Mouse (Mus musculus): ENCODE results near the gene Rundc3a. TPM values are rescaled to one million over a fixed set of nuclear protein-coding genes. Genes with fewer than 3 reads are reported as not detected.
"Not testable (repeated sequence)": the region's sequence is repeated elsewhere in the genome, so short reads cannot be mapped to it uniquely, and the experiment has no call there.

Rundc3a gene
- total RNA-seq (2021) = 100 to 1,000 TPM; 261 to 262 TPM

DNA sequence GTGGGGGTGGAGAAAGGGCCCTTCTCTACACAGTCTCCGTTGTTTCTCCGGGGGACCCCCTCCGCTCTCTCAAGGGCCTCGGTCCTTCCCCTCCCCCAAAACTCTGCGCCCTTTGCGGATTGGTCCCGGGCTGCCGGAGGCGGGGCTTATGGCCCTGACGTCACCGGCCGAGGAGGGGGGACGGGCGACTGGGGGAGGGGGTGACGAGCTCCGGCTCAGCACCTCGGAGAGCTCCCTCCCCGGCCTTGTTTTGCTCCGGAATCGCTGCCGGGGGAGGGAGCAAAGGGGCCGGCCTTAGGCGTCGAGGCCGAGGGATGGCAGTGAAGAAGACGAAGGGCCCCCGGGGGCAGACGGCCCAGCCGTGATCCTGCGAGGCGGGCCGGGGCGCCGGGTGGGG lies at the start of gene Rundc3a:
Gene Rundc3a, plus strand, starts transcription at position 166 of the 397 bp plus-strand sequence.
- DNase-seq = peak; percentile 98
- intact Hi-C loops (cut with DNase I) = no loop called here

DNA sequence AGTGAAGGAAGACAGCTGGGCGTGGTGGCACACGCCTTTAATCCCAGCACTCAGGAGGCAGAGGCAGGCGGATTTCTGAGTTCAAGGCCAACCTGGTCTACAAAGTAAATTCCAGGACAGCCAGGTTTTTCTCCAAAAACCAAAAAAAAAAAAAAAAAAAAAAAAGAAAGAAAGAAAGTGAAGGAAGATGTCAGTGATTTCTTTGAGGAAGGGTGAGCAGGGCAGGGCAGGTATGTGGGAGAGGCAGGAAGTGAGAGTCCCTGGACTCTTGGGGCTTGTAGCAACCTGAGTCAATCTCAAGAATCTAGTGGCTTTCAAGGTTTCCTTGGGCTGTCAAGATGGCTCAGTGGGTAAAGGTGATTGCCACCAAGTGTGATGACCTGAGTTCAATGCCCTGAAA lies 48.7 kb upstream of the Rundc3a start:
- DNase-seq = no peak
- intact Hi-C loops (cut with DNase I) = no loop called here

DNA sequence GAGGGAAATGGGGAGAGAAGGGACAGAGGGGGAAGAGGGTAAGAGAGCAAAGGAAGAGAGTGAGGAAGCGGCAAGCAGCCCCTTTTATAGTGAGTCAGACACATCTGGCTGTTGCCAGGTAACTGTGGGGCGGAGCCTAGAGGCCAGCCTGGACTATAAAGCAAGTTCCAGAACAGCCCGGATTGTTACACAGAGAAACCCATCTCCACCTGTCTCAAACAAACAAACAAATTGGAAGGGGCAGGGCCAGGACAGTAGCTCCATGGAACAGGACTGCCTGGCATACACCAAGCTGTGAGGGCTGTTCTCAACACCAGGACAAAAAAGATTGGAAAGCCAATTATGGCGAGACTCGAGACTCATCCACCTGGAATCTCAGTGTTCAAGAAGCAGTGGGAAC lies 46.3 kb upstream of the Rundc3a start:
- intact Hi-C loops (cut with DNase I) = loop anchor here (5.0 kb wide), 1 partner anchor 35 kb away; no protein-coding TSS in a partner anchor
- DNase-seq = no peak

DNA sequence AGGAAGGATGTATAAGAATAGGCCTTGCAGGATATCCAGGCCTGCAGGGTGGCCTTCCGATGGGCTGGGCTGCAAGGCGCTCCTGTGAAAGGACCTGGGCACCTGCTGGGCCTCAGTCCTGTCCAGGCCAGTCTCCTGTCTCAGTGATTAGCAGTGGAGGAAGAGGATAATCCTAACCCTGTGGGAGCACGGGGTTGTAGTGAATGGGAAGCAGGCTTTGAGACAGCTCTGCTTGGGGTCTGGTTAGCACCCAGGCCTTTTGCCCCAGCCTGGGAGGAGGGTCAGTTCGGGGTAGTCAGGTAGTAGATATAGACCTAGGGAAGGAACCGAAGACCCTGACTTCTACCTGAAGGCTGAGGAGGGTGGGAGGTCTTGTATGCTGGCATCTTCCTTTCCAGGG lies 45.5 kb upstream of the Rundc3a start:
- intact Hi-C loops (cut with DNase I) = loop anchor here (5.0 kb wide), 1 partner anchor 35 kb away; no protein-coding TSS in a partner anchor
- no peak for DNase-seq

DNA sequence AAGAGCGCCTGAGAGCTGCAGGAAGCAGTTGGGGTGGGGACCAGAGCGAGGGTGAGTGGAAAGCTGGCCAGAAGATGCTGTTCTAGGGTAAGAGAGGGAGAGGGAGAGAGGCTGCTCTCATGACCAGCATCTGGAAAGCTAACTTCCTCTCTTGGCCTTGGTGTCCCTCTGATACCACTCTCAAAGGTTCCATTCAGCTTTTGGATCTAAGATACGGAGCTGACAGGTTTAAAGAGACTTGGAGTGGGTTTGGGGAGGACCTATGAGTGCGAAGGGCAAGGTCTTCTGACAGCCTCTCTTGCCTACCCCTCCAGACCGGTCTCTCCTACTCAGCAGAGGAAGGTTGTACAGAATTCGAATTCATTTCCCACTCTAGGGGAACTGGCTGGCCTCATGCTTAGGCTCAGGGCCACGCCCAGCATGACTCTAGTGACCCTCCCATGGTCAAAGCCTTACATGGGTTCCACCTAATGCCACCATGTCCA lies 45.1 kb upstream of the Rundc3a start:
- DNase-seq = no peak
- intact Hi-C loops (cut with DNase I) = loop anchor here (5.0 kb wide), 1 partner anchor 34 kb away; no protein-coding TSS in a partner anchor

DNA sequence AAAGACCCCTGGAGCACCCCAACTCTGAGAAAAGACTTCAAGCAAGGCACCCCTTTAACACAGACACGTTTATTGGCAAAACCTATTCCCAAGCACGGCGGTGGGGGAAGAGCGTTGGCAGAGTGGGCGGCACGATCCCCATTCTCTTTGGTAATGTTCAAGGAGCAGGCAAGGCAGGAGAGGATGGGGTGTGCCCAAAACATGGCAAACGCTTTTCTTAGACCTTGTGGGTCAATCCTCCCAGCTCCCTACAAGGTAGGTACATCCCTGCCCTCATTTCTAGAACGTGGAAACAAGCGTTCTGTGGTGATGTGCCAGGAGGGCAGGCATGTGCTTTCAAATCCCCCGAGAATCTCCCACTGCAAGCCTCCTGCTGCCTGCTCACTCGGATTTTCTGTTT lies 44.4 kb upstream of the Rundc3a start:
- intact Hi-C loops (cut with DNase I) = loop anchor here (5.0 kb wide), 1 partner anchor 34 kb away; no protein-coding TSS in a partner anchor
- no peak for DNase-seq

DNA sequence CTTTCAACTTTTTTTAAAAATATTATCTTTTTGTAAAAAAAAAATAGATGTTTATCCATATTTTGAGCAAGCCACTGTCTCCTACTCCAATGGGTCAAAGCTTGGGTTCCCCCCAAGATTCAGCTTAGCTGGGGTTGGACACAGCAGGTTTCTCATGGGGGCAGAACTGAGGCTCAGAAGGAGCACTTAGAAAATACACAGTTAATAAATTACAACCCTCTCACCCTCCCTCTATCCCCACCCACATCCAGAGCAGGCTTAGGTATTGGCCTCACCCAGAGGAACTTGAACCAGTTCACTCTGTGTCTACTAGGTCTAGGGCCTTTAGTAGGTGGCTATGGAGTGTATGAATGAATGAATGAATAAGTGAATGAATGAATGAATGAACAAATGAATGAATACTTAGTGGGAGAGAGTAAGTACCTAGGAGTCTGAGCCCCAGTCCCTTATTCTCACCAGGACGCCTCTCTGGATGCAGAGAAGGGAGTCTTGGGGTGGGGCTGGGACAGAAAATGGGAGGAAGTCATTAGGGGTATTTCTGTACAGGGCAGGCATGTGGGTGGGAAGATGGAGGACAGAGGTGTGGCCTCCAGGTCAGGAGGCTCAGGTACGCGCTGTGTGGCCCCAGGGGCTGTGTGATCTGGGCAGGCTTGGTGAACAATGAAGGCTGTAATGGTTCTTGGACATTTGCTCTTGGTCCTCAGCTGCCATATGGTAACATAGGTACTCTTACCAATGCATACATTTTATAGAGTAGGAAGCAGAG lies 43.8 kb upstream of the Rundc3a start:
- intact Hi-C loops (cut with DNase I) = loop anchor here (5.0 kb wide), 1 partner anchor 33 kb away; no protein-coding TSS in a partner anchor
- DNase-seq = no peak

DNA sequence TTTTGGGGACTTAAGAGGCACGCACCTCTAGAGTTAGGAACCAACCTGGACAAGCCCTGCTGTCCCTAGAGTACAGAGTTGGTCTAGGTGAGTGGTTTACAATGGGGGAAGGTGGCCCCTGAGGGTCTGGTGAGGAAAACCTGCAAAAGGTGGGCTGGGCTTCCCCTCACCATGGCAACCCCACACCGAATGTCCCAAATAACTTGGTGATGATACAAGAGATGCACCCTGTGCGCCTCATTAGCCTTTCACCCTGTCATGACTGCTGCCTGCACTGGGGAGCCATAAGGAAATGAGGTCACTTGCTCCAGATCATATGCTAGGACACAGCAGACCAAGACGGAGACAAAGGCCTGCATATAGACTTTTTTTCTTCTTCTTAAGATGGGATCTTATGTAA lies 42.8 kb upstream of the Rundc3a start:
- no peak for DNase-seq
- intact Hi-C loops (cut with DNase I) = no loop called here

DNA sequence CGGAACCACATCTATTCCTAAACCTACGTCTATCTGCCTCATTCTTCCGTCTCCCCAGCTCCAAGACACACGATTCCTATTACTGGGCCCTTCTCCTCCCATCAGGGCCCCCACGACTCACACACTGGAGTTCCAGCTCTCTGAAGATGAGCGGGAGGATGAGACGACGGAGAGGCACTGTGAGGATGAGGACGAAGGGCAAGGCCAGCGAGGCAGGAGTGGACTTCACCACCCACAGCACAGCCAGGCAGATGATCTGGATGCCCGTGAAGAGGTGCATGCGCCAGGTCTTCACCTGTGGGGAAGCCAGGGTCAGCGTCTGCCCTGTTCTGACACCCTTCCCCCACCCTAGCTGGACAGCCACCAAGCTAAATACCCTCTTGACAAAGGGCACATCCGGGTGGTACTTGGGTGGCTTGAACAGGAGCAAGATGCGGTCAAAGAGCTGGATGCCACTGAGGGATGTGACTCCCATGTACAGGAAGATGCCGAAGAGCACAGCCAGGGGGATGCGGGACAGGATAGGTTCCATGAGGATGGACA lies 42.2 kb upstream of the Rundc3a start:
- intact Hi-C loops (cut with DNase I) = no loop called here
- no peak for DNase-seq

DNA sequence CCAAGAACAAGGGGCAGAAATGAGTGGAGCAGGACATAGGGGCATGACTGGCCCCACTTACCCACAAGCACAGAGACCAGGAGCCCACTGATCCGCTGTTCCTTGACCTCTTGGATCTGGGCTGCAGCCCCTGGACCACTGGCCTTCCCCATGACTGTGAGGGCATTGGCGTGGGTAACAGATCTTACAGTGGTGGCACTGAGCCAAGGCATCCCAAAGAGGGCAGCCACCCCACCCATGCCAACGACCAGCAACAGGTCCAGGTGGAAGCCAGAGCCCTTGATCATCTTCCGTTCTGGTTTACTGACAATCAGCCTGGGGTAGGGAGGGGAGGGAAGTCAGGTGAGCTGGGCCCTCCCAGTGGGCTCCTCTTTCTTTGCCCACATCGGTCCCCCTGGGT lies 40.8 kb upstream of the Rundc3a start:
- no peak for DNase-seq
- intact Hi-C loops (cut with DNase I) = no loop called here

DNA sequence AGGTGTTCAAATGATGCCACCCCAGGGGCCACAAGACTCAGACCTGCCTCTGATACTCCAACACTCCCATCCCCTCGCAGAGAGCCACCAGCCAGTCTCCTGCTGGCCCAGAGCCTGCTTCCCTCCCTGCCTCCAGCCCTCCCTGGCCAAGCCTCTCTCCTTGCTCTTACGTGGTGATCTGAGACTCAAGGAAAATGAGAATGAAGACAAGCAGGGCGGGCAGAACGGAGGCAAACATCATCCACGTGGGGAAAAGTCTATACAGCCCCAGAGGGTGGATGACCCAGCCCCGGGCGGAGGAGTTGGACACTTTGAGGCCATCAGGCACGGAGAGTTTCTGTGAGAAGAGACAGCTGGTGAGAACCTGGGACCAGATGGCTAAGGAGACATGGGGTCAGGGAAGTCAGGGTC lies 40.2 kb upstream of the Rundc3a start:
- intact Hi-C loops (cut with DNase I) = no loop called here
- peak; percentile 32 for DNase-seq

DNA sequence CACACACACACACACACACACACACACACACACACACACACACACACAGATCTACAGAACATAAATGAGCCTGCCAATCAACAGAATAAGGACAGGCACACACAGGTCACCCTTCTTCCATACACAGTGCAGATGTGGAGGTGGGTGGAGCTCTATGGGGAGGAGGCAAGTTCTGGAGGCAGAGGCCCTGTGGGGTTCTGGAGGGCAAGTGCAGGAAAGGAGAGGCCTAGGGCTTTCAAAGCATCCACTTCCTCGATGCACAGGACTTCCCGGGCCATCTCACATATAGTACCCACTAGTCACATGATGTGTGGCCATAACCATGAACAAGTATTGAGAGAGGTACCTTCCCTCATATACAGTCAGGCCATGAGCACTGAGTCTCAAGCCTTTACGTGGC lies 37.7 kb upstream of the Rundc3a start:
- intact Hi-C loops (cut with DNase I) = no loop called here
- DNase-seq = no peak

DNA sequence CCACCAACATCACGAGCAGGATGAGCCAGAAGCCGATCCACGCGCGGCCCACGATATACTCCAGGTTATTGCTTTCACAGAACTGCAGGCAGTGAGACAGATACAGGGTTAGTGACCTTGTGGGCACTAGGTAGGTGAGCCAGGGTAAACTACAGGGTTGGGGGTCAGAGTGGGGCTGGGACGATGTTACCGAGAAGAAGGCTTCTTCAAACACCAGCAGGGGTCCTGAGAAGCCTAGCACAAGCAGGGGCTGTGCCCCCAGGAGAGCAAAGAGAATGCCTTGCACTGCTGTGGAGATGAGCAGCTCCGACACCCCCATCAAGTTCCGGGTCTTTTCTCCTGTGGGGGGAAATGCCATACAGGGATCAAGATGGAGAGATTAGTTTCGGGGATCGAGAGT lies 37.0 kb upstream of the Rundc3a start:
- no peak for DNase-seq
- intact Hi-C loops (cut with DNase I) = no loop called here

DNA sequence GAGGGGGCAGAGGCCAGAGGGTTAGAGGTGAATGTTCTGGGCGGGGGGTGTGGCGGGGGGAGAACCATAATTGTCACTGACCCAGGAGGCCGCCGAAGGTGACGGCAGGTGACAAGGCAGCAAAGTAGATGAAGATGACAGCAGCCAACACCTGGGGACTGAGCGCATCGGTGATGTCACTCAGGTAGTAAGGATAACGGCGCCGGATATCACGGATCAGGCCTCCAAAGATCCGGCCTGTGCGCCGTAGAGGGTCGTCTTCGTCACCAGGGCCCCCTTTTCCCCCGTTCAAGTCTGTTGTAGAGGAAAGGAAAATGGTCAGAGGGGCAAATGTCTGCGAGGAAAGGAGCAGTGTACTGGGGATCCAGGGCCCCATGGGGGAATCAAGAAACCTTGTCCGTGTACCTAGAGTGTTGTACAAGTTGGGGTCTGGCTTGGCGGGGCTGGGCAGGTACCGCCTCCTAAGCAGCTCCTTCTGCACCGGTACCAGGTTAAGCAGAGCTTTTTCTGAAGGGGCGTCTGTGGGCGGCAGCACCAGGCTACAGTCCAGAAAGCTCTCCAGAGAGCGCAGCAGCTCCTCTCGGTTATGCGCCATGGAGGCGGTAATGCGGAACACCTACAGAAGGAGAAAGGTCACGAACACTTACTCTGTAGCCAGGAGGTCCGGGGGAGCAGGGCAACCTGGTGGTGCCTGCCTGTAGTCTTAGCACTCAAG lies 36.4 kb upstream of the Rundc3a start:
- DNase-seq = no peak
- intact Hi-C loops (cut with DNase I) = no loop called here

DNA sequence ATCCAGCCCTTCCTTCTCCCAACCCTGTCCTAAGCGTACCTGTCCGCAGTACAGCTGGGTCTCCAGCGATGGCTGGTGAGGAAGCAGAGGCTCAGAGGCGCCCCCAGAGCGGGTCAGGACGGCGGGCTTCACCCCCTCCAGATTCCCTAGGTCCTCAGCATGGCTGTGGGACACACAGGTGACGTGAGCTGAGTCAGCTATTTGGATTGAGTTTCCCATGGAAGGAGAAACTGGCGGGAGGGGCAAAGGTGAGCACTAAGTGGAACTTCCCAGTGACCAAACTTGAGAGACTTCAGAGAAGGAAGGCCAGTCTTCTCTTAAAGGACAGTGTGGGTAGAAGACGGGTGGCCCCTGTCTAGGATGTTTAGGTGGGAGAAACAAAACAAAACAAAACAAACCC lies 34.8 kb upstream of the Rundc3a start:
- DNase-seq = no peak
- intact Hi-C loops (cut with DNase I) = no loop called here

DNA sequence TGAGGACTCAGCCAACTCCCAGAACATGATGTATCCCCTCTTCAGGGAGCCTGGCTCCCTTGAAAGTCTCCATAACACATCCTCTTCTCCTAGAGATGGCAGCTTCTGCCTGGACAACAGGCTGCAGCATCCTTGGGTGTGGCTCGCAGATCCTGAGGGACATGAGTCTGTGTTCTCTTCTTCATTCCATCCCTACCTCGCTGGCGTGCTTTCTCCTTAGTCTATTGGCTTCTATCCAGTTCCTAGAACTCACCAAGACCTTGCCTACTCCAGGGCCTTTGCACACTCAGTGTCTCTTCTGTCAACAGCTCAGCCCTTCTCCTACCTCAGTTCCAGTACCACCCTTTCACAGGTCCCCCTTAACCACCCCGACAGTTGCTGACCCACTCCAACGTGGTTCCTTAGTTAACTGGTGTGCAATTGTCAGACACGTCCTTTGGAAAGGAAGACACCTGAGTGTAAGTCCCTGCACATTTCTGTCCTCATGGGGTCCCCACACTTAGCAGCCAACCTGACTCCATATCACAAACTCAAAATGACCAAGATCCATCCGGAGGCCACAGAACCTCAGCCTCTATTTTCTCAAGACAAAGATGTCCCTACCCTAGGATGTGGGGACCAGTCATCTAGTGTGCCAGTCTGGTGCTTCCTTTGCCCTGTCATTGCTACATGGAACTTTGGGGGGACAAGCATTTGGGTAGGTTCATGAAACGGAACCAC lies 31.3 kb upstream of the Rundc3a start:
- intact Hi-C loops (cut with DNase I) = no loop called here
- no peak for DNase-seq

DNA sequence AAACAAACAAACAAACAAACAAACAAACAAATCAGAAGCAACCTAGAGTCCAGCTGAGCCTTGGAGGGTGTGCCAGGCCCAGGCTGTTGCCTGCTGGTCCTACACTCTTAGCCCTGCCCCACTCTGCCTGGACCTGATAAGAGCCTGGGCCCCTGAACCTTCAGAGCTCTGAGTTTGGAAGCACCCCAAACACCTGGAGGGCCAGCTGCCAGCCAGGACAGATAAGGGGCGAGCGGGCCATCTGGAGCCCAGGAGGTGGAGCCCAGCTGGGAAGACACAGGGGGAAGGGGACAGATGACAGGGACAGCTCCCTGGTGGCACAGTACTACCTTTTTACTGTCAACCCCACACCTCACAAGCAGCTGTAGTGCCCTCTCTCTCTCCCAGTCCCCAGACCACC lies 29.6 kb upstream of the Rundc3a start:
- DNase-seq = no peak
- intact Hi-C loops (cut with DNase I) = no loop called here

DNA sequence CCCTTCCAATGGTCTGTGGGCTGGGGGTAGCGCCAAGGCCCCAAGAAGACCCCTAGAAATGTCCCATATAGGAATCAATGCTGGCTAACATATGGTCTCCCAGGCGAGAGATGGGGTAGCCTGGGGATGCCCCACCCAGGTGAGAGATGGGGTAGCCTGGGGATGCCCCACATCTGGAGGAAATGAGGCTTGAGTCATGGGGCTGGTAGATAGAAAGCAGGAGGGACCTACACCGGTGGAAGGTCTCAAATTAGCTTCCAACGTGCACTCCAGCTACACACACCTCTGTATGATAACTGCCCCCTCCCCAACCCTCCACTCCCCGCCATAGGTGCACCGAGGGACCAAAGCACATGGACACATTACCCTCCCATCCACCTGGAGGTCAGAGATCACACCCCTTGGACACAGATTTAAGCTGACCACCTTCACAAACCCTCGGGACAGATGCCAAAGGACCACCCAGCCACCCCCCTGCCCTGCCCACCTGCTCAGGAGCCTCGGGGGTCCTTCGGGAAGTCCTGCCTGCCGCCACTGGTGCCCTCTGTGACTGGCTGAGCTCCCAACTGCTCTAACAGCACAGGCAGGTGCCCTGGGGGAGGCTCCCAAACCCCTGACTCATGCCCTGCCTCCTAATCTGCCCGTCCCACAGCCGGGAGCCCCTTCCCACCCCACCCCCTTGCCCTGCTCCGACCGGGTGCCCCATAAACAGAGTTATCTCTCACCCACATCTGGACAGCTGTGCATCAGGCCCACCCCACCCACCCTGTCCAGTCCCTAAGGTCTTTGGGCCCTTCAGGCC lies 28.4 kb upstream of the Rundc3a start:
- no peak for DNase-seq
- intact Hi-C loops (cut with DNase I) = no loop called here

DNA sequence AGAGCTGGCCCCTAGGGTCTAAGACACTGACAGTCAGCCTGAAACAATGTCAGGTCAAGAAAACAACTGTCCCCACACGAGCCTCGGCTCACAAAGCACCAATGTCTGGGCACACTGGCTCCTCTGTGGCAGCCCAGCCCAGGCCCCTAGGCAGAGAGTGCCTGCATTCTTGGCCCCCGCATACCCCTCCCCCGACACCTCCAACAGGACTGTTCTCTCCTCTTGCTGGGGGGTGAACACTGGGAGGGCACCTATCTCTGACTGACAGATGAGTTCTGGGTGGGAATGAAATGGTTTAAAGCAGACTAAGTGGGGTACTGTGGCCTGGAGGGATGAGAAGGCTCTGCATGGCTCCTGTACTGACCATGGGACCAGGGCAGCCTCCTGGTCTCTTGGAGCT lies 27.5 kb upstream of the Rundc3a start:
- DNase-seq = no peak
- intact Hi-C loops (cut with DNase I) = no loop called here

DNA sequence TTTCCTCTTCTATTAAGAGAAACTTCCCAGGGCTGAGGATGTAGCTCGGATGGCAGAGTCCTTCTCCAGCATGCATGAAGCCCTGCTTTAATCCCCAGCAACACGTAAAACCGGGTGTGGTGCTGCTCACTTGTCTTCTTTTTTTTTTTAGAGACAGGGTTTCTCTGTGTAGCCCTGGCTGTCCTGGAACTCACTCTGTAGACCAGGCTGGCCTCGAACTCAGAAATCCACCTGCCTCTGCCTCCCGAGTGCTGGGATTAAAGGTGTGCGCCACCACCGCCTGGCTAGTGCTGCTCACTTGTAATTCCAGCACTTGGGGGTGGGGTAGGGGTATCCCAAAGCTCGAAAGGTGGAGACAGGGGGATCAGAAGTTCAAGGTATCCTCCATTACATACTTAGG lies 27.1 kb upstream of the Rundc3a start, which contains the start of gene Slc4a1:
Gene Slc4a1, minus strand, starts transcription at position 101 of the 400 bp plus-strand sequence.
- DNase-seq; intact Hi-C loops (cut with DNase I): not testable (repeated sequence)
